Mouse (Mus musculus): Measurements from ENCODE around the gene Nsg1. TPM values are rescaled to one million over a fixed set of nuclear protein-coding genes. Genes with fewer than 3 reads are reported as not detected.

The Nsg1 gene
- polyA plus RNA-seq, 1 experiment from 2014 or later = 5.5 TPM

GRCm38 (mm10) chr5:38158947-38159633 lies 617 bp downstream of the Nsg1 start:
- peak overlapping the region; percentile 59 to 86 for H3K4me3 ChIP-seq (ENCODE audit: control insufficient read depth in 1 of 2, insufficient read depth in 1 of 2, low read depth in 1 of 2, low read length in 2 of 2)
- H3K4me1 ChIP-seq (ENCODE audit: control insufficient read depth in 2 of 2, insufficient read depth in 2 of 2, low read length in 2 of 2) = peaks cover 3 to 9% of the 10 kb centered on the region in 2 experiments; a peak in 2 of 4 replicates
- peak; percentile 41; the same call in 1 of the 2 replicates for ATAC-seq (ENCODE audit: insufficient number of reproducible peaks, insufficient read depth, low FRiP score, low read depth)
- WGBS = under 1% methylated on average over 79 of the region's 79 CpGs
- H3K27me3 ChIP-seq (ENCODE audit: control insufficient read depth, insufficient read depth, low read length) = peaks cover 70% of the 10 kb centered on the region
- peak overlapping the region; percentile 71 for H3K9ac ChIP-seq (ENCODE audit: low read length)
- peak overlapping the region; percentile 97 for H3K4me2 ChIP-seq (ENCODE audit: low read length)
- no peak overlapping the region for H3K27ac ChIP-seq (replicated peaks in 1 of 2; ENCODE audit: control insufficient read depth in 1 of 2, insufficient read depth in 1 of 2, low read depth in 2 of 2, low read length in 2 of 2)
- H3K9me3 ChIP-seq (ENCODE audit: control insufficient read depth, low read length) = no peaks in the 10 kb centered on the region
- H3K36me3 ChIP-seq (ENCODE audit: control insufficient read depth, insufficient read depth, low read length) = no peaks in the 10 kb centered on the region

GRCm38 (mm10) chr5:38158501-38158946 lies 1.2 kb downstream of the Nsg1 start:
- no peak overlapping the region for H3K27ac ChIP-seq (replicated peaks in 1 of 2; ENCODE audit: control insufficient read depth in 1 of 2, insufficient read depth in 1 of 2, low read depth in 2 of 2, low read length in 2 of 2)
- no peaks in the 10 kb centered on the region for H3K9me3 ChIP-seq (ENCODE audit: control insufficient read depth, low read length)
- H3K36me3 ChIP-seq (ENCODE audit: control insufficient read depth, insufficient read depth, low read length) = no peaks in the 10 kb centered on the region
- H3K4me2 ChIP-seq (ENCODE audit: low read length) = peak overlapping the region; percentile 97
- ATAC-seq (ENCODE audit: insufficient number of reproducible peaks, insufficient read depth, low FRiP score, low read depth) = no peak
- peaks cover 3 to 9% of the 10 kb centered on the region in 2 experiments; a peak in 2 of 4 replicates for H3K4me1 ChIP-seq (ENCODE audit: control insufficient read depth in 2 of 2, insufficient read depth in 2 of 2, low read length in 2 of 2)
- peak overlapping the region; percentile 59 to 86 for H3K4me3 ChIP-seq (ENCODE audit: control insufficient read depth in 1 of 2, insufficient read depth in 1 of 2, low read depth in 1 of 2, low read length in 2 of 2)
- 7% methylated on average over 17 of the region's 17 CpGs for WGBS
- peak overlapping the region; percentile 71 for H3K9ac ChIP-seq (ENCODE audit: low read length)
- H3K27me3 ChIP-seq (ENCODE audit: control insufficient read depth, insufficient read depth, low read length) = peaks cover 70% of the 10 kb centered on the region

GRCm38 (mm10) chr5:38157481-38158020 lies 2.2 kb downstream of the Nsg1 start:
- H3K4me2 ChIP-seq (ENCODE audit: low read length) = no peak overlapping the region
- H3K27ac ChIP-seq (replicated peaks in 1 of 2; ENCODE audit: control insufficient read depth in 1 of 2, insufficient read depth in 1 of 2, low read depth in 2 of 2, low read length in 2 of 2) = no peak overlapping the region
- WGBS = 63% methylated on average over 9 of the region's 9 CpGs
- H3K4me3 ChIP-seq (ENCODE audit: control insufficient read depth in 1 of 2, insufficient read depth in 1 of 2, low read depth in 1 of 2, low read length in 2 of 2) = no peak overlapping the region
- no peak for ATAC-seq (ENCODE audit: insufficient number of reproducible peaks, insufficient read depth, low FRiP score, low read depth)
- H3K9ac ChIP-seq (ENCODE audit: low read length) = no peak overlapping the region
- H3K27me3 ChIP-seq (ENCODE audit: control insufficient read depth, insufficient read depth, low read length) = peaks cover 64% of the 10 kb centered on the region
- H3K9me3 ChIP-seq (ENCODE audit: control insufficient read depth, low read length) = no peaks in the 10 kb centered on the region
- no peaks in the 10 kb centered on the region for H3K36me3 ChIP-seq (ENCODE audit: control insufficient read depth, insufficient read depth, low read length)
- H3K4me1 ChIP-seq (ENCODE audit: control insufficient read depth in 2 of 2, insufficient read depth in 2 of 2, low read length in 2 of 2) = peaks cover 3 to 9% of the 10 kb centered on the region in 2 experiments; a peak in 2 of 4 replicates

GRCm38 (mm10) chr5:38153636-38154035 lies 6.1 kb downstream of the Nsg1 start:
- Histone ChIP-seq H3K9me3 (ENCODE audit: control insufficient read depth, low read length) (no peaks in the 10 kb centered on the region), H3K4me3 (ENCODE audit: control insufficient read depth in 1 of 2, insufficient read depth in 1 of 2, low read depth in 1 of 2, low read length in 2 of 2) (no peak overlapping the region), H3K27ac (replicated peaks in 1 of 2; ENCODE audit: control insufficient read depth in 1 of 2, insufficient read depth in 1 of 2, low read depth in 2 of 2, low read length in 2 of 2) (no peak overlapping the region), H3K4me1 (ENCODE audit: control insufficient read depth in 2 of 2, insufficient read depth in 2 of 2, low read length in 2 of 2) (peaks cover under 1 to 3% of the 10 kb centered on the region in 2 experiments; a peak in 2 of 4 replicates), H3K27me3 (ENCODE audit: control insufficient read depth, insufficient read depth, low read length) (peaks cover 24% of the 10 kb centered on the region), H3K9ac (ENCODE audit: low read length) (no peak overlapping the region), H3K36me3 (ENCODE audit: control insufficient read depth, insufficient read depth, low read length) (no peaks in the 10 kb centered on the region), H3K4me2 (ENCODE audit: low read length) (no peak overlapping the region)
- no peak for ATAC-seq (ENCODE audit: insufficient number of reproducible peaks, insufficient read depth, low FRiP score, low read depth)
- WGBS = 82% methylated on average over 5 of the region's 5 CpGs

GRCm38 (mm10) chr5:38152201-38153108 lies 7.3 kb downstream of the Nsg1 start:
- Histone ChIP-seq H3K27ac (replicated peaks in 1 of 2; ENCODE audit: control insufficient read depth in 1 of 2, insufficient read depth in 1 of 2, low read depth in 2 of 2, low read length in 2 of 2) (no peak overlapping the region), H3K36me3 (ENCODE audit: control insufficient read depth, insufficient read depth, low read length) (no peaks in the 10 kb centered on the region), H3K4me3 (ENCODE audit: control insufficient read depth in 1 of 2, insufficient read depth in 1 of 2, low read depth in 1 of 2, low read length in 2 of 2) (no peak overlapping the region), H3K9ac (ENCODE audit: low read length) (no peak overlapping the region), H3K9me3 (ENCODE audit: control insufficient read depth, low read length) (no peaks in the 10 kb centered on the region), H3K4me1 (ENCODE audit: control insufficient read depth in 2 of 2, insufficient read depth in 2 of 2, low read length in 2 of 2) (no peaks in the 10 kb centered on the region), H3K4me2 (ENCODE audit: low read length) (no peak overlapping the region), H3K27me3 (ENCODE audit: control insufficient read depth, insufficient read depth, low read length) (peaks cover 13% of the 10 kb centered on the region)
- no peak for ATAC-seq (ENCODE audit: insufficient number of reproducible peaks, insufficient read depth, low FRiP score, low read depth)
- WGBS = 79% methylated on average over 10 of the region's 10 CpGs

- no peaks in the 10 kb centered on the region for H3K36me3 ChIP-seq (ENCODE audit: control insufficient read depth, insufficient read depth, low read length)
- no peak overlapping the region for H3K27ac ChIP-seq (replicated peaks in 1 of 2; ENCODE audit: control insufficient read depth in 1 of 2, insufficient read depth in 1 of 2, low read depth in 2 of 2, low read length in 2 of 2)
- H3K4me1 ChIP-seq (ENCODE audit: control insufficient read depth in 2 of 2, insufficient read depth in 2 of 2, low read length in 2 of 2) = no peaks in the 10 kb centered on the region; a peak in 1 of 4 replicates
- 56% methylated on average over 3 of the region's 3 CpGs for WGBS
- ATAC-seq (ENCODE audit: insufficient number of reproducible peaks, insufficient read depth, low FRiP score, low read depth) = no peak
- H3K4me3 ChIP-seq (ENCODE audit: control insufficient read depth in 1 of 2, insufficient read depth in 1 of 2, low read depth in 1 of 2, low read length in 2 of 2) = no peak overlapping the region
- H3K9ac ChIP-seq (ENCODE audit: low read length) = no peak overlapping the region
- no peaks in the 10 kb centered on the region for H3K9me3 ChIP-seq (ENCODE audit: control insufficient read depth, low read length)
- 0 out of 2 replicates have a peak, but pooled peaks cover 2% of the 10 kb centered on the region for H3K27me3 ChIP-seq (ENCODE audit: control insufficient read depth, insufficient read depth, low read length)
- H3K4me2 ChIP-seq (ENCODE audit: low read length) = no peak overlapping the region
These were observed 8.4 kb downstream of the Nsg1 start for GRCm38 (mm10) chr5:38151264-38151663.

GRCm38 (mm10) chr5:38146524-38146923 lies 13.2 kb downstream of the Nsg1 start:
- Histone ChIP-seq H3K4me2 (ENCODE audit: low read length) (no peak overlapping the region), H3K9me3 (ENCODE audit: control insufficient read depth, low read length) (no peaks in the 10 kb centered on the region), H3K4me1 (ENCODE audit: control insufficient read depth in 2 of 2, insufficient read depth in 2 of 2, low read length in 2 of 2) (no peaks in the 10 kb centered on the region; a peak in 1 of 4 replicates), H3K4me3 (ENCODE audit: control insufficient read depth in 1 of 2, insufficient read depth in 1 of 2, low read depth in 1 of 2, low read length in 2 of 2) (no peak overlapping the region), H3K27ac (replicated peaks in 1 of 2; ENCODE audit: control insufficient read depth in 1 of 2, insufficient read depth in 1 of 2, low read depth in 2 of 2, low read length in 2 of 2) (no peak overlapping the region), H3K9ac (ENCODE audit: low read length) (no peak overlapping the region), H3K36me3 (ENCODE audit: control insufficient read depth, insufficient read depth, low read length) (0 out of 2 replicates have a peak, but pooled peaks cover 3% of the 10 kb centered on the region), H3K27me3 (ENCODE audit: control insufficient read depth, insufficient read depth, low read length) (no peaks in the 10 kb centered on the region)
- WGBS = 72% methylated on average over 6 of the region's 6 CpGs
- ATAC-seq (ENCODE audit: insufficient number of reproducible peaks, insufficient read depth, low FRiP score, low read depth) = peak; percentile 15; the same call in 1 of the 2 replicates

Measured in heart, embryonic 14.5 days (tissue).